Mouse (Mus musculus) stomach, postnatal 0 days (tissue): Measurements from ENCODE around the gene Rpl5. TPM values are rescaled to one million over a fixed set of nuclear protein-coding genes. Genes with fewer than 3 reads are reported as not detected.

Experiments
- ATAC-seq: fragments of 200-750 bp; cut with Nextera tagmentation; 2 replicates; pipeline ENCODE4 v1.8.0; 2017; ENCODE audit not compliant: low FRiP score, low TSS enrichment
- DNase-seq: peaks from one replicate; pipeline ENCODE4 v3.0.0-alpha.2; 2016; ENCODE audit warnings: low spot score
- H3K27ac ChIP-seq: fragments of 300-500 bp; sonication (generic); replicated peaks from 2 replicates; pipeline ENCODE4 v1.5.1; 2014; ENCODE audit warnings: mild to moderate bottlenecking, control low read depth
- H3K27me3 ChIP-seq: fragments of 300-500 bp; sonication (generic); 2 replicates; pipeline ENCODE4 v1.6.1; 2014; ENCODE audit warnings: low read length; ENCODE audit not compliant: control insufficient read depth, insufficient read depth
- H3K36me3 ChIP-seq: fragments of 300-500 bp; sonication (generic); 2 replicates; pipeline ENCODE4 v1.6.1; 2014; ENCODE audit warnings: low read length, mixed read lengths; ENCODE audit not compliant: control insufficient read depth, insufficient read depth
- H3K4me1 ChIP-seq: fragments of 300-500 bp; sonication (generic); replicated peaks from 2 replicates; pipeline ENCODE4 v1.6.1; 2014; ENCODE audit warnings: antibody characterized with exemption; ENCODE audit not compliant: control insufficient read depth, insufficient read depth
- H3K4me2 ChIP-seq: fragments of 300-500 bp; sonication (generic); replicated peaks from 2 replicates; pipeline ENCODE4 v1.6.1; 2014; ENCODE audit warnings: low read depth, mild to moderate bottlenecking, control low read depth, moderate library complexity
- H3K4me3 ChIP-seq: fragments of 300-500 bp; sonication (generic); 2 replicates; pipeline ENCODE4 v1.5.1; 2014; ENCODE audit warnings: low read depth, low read length, control low read depth
- H3K9ac ChIP-seq: fragments of 300-500 bp; sonication (generic); 2 replicates; pipeline ENCODE4 v1.6.1; 2014; ENCODE audit warnings: mild to moderate bottlenecking, low read length, control low read depth, mixed read lengths
- H3K9me3 ChIP-seq: fragments of 300-500 bp; sonication (generic); 2 replicates; pipeline ENCODE4 v1.6.1; 2016; ENCODE audit warnings: low read length; ENCODE audit not compliant: control insufficient read depth
- CTCF ChIP-seq: IDR thresholded peaks from 2 replicates; pipeline ENCODE4 v1.5.1; 2016; ENCODE audit warnings: antibody characterized with exemption, low read depth, mild to moderate bottlenecking, moderate library complexity
- EP300 ChIP-seq: optimal IDR thresholded peaks from 2 replicates; pipeline ENCODE3; 2016; ENCODE audit warnings: antibody characterized with exemption
- WGBS: fragments of 180-500 bp; shearing (Covaris S2); extraction: QIAGEN DNeasy Blood & Tissue Kit; methylation state at CpG from one replicate; pipeline ENCODE4 v1.1.7; 2014; 5-methylcytosine and 5-hydroxymethylcytosine counted together
- polyA plus RNA-seq: library from polyadenylated mRNA; unstranded; fragments of >200 nt; fragmentation: Nextera tagmentation; extraction: Ambion mirVana; gene quantifications from 2 replicates; pipeline ENCODE4 v1.2.1, GENCODE M21; 2015

The Rpl5 gene
- polyA plus RNA-seq, 1 experiment from 2014 or later, result 35.7 TPM

GRCm38 (mm10) chr5:107942941-107943340 lies 42.6 kb downstream of the Rpl5 start:
- Histone ChIP-seq H3K36me3 (no peaks in the 10 kb centered on the region), H3K4me3 (no peak overlapping the region), H3K4me1 (no peaks in the 10 kb centered on the region), H3K27ac (no peak overlapping the region), H3K27me3 (no peaks in the 10 kb centered on the region), H3K9me3 (no peaks in the 10 kb centered on the region), H3K9ac (no peak overlapping the region), H3K4me2 (no peak overlapping the region)
- no peak for DNase-seq
- no peak for ATAC-seq
- 61% methylated on average over 1 of the region's 1 CpGs for WGBS
- TF ChIP-seq CTCF, result no peak
- no peak for TF ChIP-seq EP300

GRCm38 (mm10) chr5:107943526-107943925 lies 43.2 kb downstream of the Rpl5 start:
- Histone ChIP-seq H3K27me3 (no peaks in the 10 kb centered on the region), H3K9ac (no peak overlapping the region), H3K9me3 (no peaks in the 10 kb centered on the region), H3K36me3 (no peaks in the 10 kb centered on the region), H3K4me3 (no peak overlapping the region), H3K4me1 (no peaks in the 10 kb centered on the region), H3K4me2 (no peak overlapping the region), H3K27ac (no peak overlapping the region)
- ATAC-seq (no peak), DNase-seq (no peak)
- TF ChIP-seq EP300 (no peak), CTCF (no peak)
- 88% methylated on average over 6 of the region's 6 CpGs for WGBS

- Histone ChIP-seq H3K4me1 (no peaks in the 10 kb centered on the region), H3K27me3 (no peaks in the 10 kb centered on the region), H3K4me3 (no peak overlapping the region), H3K9me3 (no peaks in the 10 kb centered on the region), H3K4me2 (no peak overlapping the region), H3K27ac (no peak overlapping the region), H3K9ac (no peak overlapping the region), H3K36me3 (no peaks in the 10 kb centered on the region)
- ATAC-seq, result no peak
- WGBS, result 84% methylated on average over 1 of the region's 1 CpGs
- TF ChIP-seq CTCF (no peak), EP300 (no peak)
- no peak for DNase-seq
These were observed 46.2 kb downstream of the Rpl5 start for GRCm38 (mm10) chr5:107946475-107946874.

- H3K27ac ChIP-seq, result no peak overlapping the region; the same call in 1 of the 2 replicates
- ATAC-seq, result 0 out of 2 replicates have a peak, but pooled peaks have one; percentile 17
- H3K4me1 ChIP-seq, result no peaks in the 10 kb centered on the region
- H3K4me2 ChIP-seq, result no peak overlapping the region
- H3K9ac ChIP-seq, result no peak overlapping the region
- DNase-seq, result peak; percentile 30
- 35% methylated on average over 2 of the region's 2 CpGs for WGBS
- H3K36me3 ChIP-seq, result no peaks in the 10 kb centered on the region
- TF ChIP-seq CTCF (no peak), EP300 (no peak)
- no peaks in the 10 kb centered on the region for H3K9me3 ChIP-seq
- no peak overlapping the region for H3K4me3 ChIP-seq
- no peaks in the 10 kb centered on the region for H3K27me3 ChIP-seq
These were observed 47.2 kb downstream of the Rpl5 start for GRCm38 (mm10) chr5:107947548-107947947.

- WGBS, result 35% methylated on average over 1 of the region's 1 CpGs
- DNase-seq (no peak), ATAC-seq (no peak)
- Histone ChIP-seq H3K4me3 (no peak overlapping the region), H3K9ac (no peak overlapping the region), H3K36me3 (no peaks in the 10 kb centered on the region), H3K9me3 (no peaks in the 10 kb centered on the region), H3K27ac (no peak overlapping the region), H3K27me3 (no peaks in the 10 kb centered on the region), H3K4me1 (no peaks in the 10 kb centered on the region), H3K4me2 (no peak overlapping the region)
- TF ChIP-seq EP300 (no peak), CTCF (no peak)
These were observed 48.6 kb downstream of the Rpl5 start for GRCm38 (mm10) chr5:107948899-107949298.

- no peaks in the 10 kb centered on the region for H3K27me3 ChIP-seq
- H3K9ac ChIP-seq, result no peak overlapping the region
- TF ChIP-seq CTCF (no peak), EP300 (no peak)
- DNase-seq (no peak), ATAC-seq (no peak)
- WGBS, result 87% methylated on average over 3 of the region's 3 CpGs
- no peaks in the 10 kb centered on the region for H3K36me3 ChIP-seq
- no peaks in the 10 kb centered on the region for H3K9me3 ChIP-seq
- no peak overlapping the region for H3K4me3 ChIP-seq
- no peak overlapping the region for H3K27ac ChIP-seq
- no peak overlapping the region for H3K4me2 ChIP-seq
- no peaks in the 10 kb centered on the region for H3K4me1 ChIP-seq
These were observed 49.3 kb downstream of the Rpl5 start for GRCm38 (mm10) chr5:107949607-107950006.
